Mouse (Mus musculus) granulocyte monocyte progenitor cell, adult 5-6 weeks (primary cell): ENCODE measurements at regions not wholly inside any gene's neighbourhood (a gene's known extent, or its start where the extent isn't known, plus 50 kb on each side); places are given as distances from the start of the nearest gene placed in this dataset.

ENCODE experiments used
- ATAC-seq: replicated peaks from 2 replicates; pipeline ENCODE4 v1.8.0; 2016; ENCODE audit warnings: mild to moderate bottlenecking, moderate TSS enrichment, inconsistent platforms; ENCODE audit not compliant: poor library complexity, severe bottlenecking

DNA sequence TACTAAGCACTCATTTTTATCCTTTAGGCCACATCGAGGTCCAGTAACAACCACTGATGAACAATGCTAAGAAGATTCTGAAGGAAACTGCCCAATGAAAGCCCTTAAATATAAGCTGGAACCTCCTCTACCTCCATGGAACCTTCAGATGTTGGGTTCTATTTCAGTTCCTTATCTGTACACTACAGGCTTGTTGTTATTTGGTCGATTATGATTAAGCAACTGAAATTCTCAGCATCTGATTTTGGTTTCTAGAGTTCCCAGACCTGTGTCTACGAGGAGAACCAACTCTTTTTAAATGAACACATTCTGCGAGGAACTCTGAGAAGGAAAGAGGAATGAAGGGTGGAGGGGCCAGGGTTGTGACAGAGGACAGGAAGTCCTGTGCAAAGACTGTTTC is 253.5 kb downstream of the Ndfip2 start:
- 0 out of 2 replicates have a peak, but pooled peaks have one; percentile 7 for ATAC-seq

DNA sequence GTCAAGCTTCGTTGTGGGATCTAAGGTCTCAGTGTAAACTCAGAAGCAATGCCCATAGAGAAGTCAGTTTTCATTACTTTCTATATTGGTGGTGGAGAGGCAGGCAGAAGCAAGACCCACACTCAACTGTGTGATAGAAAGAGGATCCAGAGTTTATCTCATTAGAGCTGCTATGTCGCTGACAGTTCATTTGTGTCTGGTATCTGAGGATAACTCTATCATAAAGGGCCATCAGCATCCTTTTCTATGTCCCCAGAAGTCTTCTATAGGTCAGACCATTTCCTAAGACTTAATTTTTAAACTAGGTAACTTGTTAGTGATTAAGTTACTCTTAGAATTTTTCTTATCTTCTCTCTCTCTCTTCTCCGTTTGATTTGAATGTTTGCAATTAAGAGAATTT is 252.8 kb downstream of the Ndfip2 start:
- no peak for ATAC-seq

DNA sequence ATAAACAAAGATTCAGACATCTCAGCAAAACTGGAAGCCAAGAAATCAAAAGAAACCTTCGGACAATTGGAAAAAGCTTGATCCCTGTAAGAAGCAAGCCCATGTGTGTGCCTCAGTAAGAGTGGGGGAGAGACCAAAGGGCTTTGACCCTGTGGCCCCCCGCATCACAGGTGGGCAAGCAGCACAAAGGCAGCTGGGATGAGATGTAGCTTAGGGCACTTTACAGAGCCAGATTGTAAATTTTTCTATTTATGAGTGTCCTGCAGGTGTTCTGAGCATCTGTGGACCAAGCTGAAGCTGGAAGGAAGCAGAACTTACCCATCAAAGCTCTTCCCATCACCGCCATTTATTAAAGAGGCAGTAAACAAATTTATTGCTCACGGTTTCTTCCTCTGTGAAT is 246.9 kb downstream of the Ndfip2 start:
- ATAC-seq, result no peak

DNA sequence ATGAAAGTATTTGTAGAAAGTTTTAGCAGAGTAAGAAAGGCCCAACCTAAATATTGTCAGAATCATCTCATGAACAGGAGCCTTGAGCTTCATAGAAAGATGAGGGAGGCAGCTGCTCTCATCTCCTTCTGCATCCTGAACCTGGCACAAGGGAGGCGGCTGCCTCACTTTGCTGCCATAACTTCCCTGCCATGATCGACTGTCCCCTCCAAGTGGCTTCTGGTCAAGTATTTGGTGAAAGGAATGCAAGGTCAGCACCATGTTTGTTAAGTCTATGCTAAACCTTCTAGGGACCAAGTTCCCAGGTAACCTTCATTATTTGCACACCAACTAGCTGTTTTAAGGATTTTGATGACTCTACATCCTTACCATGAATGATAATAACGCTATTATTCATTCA is 246.0 kb downstream of the Ndfip2 start:
- no peak for ATAC-seq

DNA sequence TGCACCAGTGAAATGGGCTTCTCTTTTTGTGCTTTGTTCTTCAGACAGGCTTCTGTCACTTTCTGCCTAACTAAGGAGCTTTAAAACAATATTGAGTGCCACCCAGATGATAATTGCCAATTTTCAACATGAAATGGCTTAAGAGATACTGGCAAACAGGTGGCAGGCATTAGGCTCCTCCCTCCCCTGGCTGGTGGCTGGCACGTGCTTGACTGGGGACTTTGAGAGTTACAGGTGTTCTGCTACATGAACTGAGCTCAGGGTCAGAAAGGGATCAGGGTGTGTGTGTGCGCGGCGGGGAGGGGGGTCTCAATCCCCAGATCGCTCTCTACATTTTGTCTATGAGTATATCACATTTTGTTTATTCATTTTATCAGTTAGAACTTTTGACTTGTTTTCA is 245.4 kb downstream of the Ndfip2 start:
- no peak for ATAC-seq

DNA sequence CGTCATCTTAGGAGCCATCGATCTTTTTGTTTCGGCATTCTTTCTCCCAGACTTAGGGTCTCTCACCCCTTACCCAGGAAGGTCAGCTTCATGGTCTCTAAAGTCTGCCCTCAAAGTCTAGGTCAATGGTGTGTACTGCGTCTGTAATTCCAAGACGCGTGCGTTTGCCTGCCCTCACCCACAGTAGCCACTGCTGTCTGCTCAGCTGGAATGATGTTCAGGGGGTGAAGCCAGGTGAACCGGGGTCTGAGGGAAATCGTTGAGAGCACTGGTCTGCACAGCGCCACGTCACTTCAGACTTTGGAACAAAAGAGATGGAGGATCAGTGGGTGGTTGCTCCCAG is 244.2 kb downstream of the Ndfip2 start:
- no peak for ATAC-seq

DNA sequence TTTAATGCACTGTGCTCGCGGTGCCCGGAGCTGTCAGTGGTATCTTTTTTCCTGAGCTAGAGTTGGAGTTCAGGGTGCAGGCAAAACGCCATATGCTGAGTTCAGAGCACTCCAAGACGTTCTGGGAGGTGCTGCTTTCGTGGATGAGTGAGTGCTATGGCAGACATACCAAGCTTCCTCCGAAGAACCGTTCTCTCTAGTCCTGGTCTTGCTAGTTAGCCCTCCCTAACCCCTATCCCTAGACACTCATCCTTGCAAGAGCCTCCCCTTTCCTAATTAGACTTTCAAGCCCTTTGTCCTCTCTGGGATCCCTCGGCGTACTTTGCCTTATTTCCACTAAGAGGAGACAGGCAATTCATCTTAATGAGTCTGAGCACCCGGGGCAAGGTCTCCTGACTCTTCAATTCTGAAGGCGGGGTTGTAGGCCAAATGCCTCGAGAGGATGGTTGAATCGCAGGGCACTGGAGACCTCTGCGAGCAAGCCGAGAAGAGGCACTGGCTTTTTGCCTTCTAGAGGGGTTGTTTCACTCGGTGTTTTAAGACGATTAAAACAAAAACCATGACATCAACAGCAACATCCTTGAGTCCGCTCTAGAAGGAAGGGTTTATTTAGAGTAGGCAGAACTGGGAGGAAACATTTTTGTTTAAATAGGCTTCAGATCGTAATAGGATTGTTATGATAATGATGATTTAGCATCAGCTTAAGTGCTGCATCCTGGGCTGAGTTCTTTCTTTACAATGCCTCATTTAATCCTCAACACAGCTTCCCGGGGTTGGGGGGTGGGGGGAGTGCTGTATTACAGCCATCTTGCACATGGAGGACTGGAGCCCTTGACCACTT is 243.6 kb downstream of the Ndfip2 start:
- no peak for ATAC-seq

DNA sequence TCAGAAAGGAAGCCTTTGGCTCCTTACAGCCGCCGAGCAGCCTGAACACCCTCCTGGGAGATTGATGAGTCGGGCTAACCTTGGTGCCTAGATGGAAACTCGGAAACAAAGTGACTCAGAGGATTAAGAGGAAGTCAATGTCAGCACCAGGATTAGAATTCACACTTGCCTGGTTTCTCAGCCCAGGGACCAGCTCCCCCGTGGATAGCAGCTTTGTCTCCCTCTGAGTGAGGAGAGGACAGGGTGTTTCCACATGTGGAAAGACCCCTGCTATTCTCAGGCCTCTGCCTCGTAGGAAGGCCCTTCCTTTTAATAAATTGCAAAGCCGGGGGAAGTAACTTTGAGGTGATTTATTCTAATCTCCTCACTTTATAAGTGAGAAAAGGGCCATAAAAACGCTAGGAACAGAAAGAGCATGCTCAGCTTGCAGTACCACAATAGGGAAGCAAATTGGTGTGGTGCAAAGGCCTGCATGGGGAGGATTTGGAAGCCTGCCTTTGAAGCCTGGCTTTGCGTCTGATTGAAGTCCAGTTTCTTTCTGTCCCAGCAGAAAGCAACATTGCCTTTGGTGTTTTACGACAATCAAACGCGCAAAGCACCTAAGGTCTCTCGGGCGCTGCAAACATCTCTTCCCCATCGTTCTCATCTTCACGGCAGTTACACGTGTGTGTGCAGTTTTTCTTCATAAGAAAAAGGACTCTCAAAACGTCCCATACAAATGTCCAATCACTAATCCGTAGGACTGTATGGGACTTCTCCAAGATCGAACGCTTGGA is 242.8 kb downstream of the Ndfip2 start:
- peak; percentile 56 for ATAC-seq

DNA sequence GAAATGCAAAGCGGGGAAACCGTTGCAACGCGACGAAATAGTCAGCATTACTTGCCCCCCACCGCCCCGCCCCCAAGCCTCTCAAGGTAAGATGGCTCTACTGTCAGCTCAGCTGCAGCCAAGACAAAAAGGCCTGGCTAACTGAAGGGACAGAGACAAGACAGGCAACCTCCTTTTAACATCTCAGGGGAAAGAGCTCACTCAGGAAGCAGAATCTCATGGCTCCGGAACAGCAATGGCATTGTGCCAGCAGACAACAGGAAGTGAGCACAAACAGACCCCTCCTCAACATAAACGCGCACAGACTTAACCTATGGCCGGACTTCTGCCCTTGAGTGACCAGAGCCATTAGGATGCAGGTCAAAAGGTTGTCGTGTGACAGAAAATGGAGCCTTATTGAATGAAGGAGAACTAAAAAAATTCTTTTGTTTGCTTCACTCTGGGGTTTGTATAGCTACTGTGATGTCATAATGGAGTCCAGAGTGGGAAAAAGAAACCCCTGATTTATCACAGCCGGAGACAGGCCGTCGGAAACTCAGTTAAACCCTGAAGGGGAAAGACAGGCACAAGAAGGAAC is 241.0 kb downstream of the Ndfip2 start:
- ATAC-seq, result peak; percentile 58

DNA sequence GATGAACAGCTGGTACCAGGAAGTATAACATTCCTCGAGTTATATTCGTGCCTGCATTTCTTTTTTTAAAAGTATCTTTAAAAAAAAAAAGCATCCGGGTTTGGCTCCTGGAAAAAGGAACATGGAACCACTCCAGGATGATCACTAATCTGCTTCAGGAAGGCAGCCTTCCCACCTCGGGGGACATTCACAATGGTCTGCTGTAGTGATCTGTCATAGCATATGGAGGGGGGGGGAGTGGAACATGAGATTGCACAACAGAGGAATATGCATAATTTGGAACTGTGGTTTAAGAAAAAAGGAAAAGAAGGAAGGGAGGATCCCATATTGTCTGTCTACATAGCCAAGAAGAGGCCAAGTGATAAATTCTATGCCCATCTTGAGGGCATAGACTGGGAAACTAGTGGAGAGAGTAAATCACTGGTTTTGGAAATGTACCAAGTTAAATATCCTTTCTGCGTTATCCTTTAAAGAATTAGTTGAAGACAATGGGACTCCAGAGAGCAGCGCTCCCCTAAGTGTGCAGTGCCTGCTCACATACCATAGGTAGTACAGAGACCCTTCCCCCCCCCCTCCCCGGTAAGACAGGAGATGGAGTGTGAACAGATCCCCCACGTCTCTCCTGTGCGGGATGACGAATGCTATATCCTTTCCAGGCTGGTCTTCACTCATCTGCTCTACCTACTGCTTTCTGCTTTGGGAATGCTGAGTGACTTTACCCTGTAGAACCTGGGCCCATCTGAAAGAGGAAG is 240.0 kb downstream of the Ndfip2 start:
- peak; percentile 43; the same call in 1 of the 2 replicates for ATAC-seq

DNA sequence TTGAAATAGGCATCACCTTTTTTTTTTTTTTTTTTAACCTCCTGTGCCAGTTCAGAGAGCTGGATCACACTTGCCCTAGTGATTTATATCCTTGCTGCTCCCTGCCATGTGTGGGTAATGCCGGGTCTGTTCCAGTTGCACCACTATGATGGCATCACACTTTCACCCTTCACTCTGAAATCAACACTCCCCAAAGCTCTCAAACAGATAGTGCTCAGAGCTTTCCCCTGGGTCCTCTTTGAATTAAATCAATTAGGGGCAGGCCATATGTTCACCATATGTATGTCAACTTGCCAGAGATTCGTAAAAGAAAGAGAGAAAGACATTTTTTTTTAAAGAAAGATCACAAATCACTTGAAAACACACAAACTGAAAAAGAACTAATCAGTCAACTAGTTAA is 236.8 kb downstream of the Ndfip2 start:
- ATAC-seq, result no peak

DNA sequence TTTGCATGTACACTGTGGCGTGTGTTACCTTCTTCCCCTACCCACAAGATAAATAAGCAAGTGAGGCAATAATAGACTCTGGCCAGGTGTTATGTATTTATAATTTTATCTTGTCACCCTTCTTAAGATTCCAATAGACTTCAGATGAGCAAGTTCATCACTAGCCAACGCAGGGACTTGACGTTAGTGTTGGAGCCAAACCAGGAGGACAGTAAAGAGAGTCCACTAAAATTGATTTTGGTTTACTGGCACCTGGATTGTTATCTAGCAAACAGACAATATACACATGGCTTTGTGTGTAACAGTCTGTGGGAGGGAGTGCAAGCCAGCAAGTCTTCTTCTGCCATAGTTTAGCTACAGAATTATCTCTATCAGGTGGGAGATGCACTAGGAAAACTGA is 236.0 kb downstream of the Ndfip2 start:
- no peak for ATAC-seq

DNA sequence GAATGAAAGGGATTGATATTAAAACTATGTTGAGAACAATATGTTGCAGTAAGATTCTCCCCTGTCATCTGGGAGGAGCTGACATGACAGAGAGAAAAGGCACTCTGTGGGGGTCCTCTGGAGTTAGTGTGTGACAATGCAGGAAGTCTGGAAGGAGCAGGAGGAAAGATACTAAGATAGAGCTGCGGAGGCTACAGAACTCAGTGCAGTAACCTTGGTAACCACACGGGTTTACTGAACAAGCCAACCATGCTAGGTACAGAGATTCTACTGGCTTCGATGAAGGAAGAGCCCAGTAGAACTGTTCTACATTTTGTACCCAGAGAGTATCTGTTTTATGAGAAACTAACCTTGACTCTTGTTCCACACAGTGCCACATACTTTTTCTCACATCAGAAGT is 231.8 kb downstream of the Ndfip2 start:
- no peak; the same call in 1 of the 2 replicates for ATAC-seq

DNA sequence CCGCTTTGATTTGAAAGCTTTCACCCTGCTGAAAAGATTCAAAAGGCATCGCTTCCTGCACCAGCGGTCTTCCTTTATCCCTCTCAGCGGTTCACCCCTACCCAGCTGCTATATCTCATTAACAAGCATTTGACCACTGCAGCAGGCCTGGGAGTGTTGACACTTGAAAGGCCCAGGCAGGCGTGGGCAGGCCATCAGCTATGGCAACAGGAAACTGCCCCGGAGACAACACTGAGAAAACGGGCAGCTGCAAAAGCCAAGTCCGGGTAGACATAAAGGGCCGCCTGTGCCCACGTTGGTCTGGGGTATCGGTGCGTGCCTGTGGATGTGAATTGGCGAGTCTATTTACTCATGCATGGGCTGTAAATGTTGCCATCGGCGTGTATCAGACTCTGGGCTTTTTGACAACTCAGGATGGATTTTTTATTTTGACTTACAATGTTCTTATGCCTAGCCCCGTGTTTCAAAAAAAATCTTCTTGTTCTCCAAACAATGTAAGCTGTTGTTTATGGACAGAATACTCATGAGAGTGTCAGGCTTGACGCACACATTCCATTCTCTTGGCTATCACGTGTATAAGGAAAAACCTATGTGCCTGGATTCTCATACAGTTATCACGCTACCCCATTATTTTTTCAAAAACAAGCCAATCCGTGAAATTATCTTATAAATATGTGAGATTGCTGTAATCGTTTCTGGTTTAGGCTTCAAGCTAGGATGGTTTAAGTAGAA is 225.1 kb downstream of the Ndfip2 start:
- ATAC-seq, result peak; percentile 74

DNA sequence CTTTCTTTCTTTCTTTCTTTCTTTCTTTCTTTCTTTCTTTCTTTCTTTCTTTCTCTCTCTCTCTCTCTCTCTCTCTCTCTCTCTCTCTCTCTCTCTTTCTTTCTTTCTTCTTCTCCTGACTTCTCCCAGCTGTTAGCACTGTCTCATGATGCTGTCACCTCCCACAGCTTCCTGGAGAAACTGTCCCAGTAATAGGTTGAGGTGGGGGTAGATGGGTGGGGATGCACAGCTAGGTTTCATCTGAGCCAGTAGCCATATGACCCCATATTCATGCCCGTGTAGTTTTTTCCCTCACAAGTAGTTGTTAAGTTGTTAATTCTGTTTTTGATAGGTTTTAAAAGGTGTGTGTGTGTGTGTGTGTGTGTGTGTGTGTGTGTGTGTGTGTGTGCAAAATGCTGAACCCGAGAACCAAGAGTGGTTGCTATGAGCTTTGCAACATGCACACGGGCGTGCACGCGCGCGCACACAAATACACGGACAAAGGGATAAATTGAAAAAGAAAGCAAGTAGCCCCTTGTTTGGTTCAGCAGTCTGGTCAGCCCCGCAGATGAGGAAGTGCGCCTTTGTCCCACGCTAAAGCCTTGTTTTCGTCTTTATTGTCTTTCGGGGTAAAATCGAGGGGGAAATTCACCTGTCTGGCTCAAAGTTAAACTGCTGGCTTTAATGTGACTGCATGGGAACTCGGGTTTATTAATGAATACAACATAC is 224.4 kb downstream of the Ndfip2 start:
- ATAC-seq, result peak; percentile 80

DNA sequence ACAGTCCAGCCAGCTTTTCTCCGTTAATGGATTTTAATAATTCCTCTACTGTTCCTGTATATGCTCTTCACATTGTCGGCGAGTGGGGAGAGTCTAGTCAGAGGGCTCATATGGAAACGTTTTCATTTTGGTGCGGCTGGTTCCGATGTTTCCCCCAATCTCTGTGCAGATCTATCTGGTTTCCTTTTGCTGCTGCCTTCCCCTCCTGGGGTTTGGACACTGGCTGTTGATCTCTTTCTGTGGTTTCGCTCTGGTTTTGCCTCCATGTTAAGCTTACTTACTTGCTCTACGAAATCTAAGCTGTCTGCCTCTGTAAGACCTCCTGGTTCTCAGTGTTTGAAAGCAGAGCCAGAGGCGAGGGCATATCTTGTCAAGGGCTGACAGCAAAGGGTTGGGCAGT is 221.7 kb downstream of the Ndfip2 start:
- peak; percentile 43 for ATAC-seq

DNA sequence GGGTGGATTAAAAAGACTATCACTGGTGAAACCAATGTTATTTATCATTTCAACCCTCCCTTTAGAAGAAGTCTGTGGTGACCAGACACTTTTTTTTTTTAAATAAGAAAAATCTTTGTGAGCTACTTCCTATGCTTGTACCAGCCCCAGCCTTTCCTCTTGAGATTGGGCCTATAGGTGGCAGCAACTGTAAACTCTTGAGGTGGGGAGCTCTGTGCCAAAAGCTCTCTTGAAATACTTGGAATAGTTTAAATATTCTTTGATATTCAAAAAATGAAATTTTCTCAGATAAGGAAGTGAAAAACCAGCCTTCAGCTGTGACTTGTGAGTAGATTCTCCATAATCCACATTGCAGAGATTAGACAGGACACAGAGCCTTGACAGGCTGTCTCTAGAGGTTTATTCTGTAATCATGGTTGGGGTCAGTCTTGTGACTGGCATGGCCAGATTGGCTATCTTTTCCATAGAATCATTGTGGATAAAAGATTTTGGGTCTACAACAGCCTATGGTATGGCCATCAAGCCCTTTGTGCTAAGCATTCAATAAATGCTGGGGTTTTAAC is 216.7 kb downstream of the Ndfip2 start:
- peak; percentile 30; the same call in 1 of the 2 replicates for ATAC-seq

DNA sequence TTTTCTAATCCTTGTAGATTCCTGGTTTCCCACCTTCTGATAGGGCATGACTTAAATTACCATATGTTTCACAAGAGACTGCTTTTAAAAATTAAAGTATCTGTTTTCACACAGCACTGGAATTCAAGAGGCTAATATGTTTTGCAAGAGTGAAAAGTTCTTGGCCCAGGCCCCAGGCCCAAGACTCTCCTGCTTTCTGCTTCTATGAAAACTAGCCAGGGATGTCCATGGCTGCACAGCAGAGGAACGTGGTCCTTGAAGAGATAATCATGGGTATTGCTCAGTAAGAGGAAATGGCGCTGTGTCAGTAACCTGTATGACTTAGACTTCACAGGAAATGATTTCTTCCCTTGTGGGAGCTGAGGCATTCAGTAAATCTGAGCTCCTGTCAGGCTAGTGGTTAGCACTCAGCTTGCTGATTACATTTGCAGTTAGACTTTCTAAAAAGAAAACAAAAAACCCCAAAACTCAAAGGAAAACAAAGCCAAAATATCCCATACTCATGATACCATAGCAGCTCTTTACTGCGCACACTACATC is 190.6 kb downstream of the Ndfip2 start:
- no peak; the same call in 1 of the 2 replicates for ATAC-seq

DNA sequence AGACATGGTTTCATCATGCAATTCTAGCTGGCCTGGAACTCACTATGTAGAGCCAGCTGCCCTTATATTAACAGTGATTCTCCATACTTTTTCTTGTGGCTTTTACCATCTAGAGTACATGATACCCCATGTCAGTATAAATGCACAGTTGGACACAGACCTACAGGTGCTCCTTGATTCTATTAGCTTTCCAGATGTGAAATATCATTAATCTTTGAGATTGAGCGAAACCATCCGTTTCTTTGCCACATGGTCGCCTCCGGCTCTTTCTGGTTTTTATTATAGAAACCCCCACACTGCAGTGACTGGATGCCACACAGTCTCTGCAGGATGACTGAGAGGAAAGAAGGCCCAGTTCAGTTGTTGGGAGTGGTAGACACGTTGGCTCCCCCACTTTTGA is 188.7 kb downstream of the Ndfip2 start:
- ATAC-seq, result no peak
